ENCODE assay signal across 27 mouse cellular contexts in the genomic region with DNA sequence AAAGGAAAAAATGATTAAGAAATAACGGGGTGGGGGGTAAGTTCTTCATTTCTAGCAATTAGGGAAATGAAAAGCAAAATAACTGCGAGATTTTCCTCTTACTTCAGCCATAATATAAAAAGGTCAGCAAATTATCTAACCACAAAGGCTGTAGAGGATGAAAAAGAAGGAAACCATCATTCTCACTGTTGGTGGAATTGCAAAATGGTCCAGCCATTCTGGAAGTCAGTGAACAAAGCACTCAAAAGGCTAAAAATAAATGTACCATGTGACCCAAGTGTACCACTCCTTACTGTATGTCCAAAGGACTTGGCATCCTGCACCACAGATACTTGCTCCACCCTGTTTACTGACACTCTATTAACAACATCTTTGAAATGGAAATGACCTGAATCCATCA. TPM values are rescaled to one million over a fixed set of nuclear protein-coding genes. Genes with fewer than 3 reads are reported as not detected.
DNase-seq lines count a peak whose midpoint lies in the region; ATAC-seq and TF ChIP-seq lines count a peak whose summit lies in the region.
"Had no signal": no experiment of that assay in that cellular context is flagged by ENCODE, and none has a peak within 500 bp of the region (broad histone marks: within the 10 kb centered on the region; RNA-seq: fewer than 3 reads in every experiment).

No protein-coding gene starts in this region.

- H3K9ac ChIP-seq in liver, adult 2 months (ENCODE audit: low read depth, low read length): no peak overlapping the region
- no peak overlapping the region for H3K9ac ChIP-seq in liver, postnatal 0 days (replicated peaks)
- H3K9ac ChIP-seq: embryonic facial prominence, embryonic 13.5 days; embryonic facial prominence, embryonic 15.5 days; forebrain, embryonic 12.5 days had no signal

- H3K27ac ChIP-seq in liver, adult 2 months (replicated peaks; ENCODE audit: insufficient read depth, low read depth, low read length): no peak overlapping the region
- H3K27ac ChIP-seq in liver, postnatal 0 days (ENCODE audit: low read depth): no peak overlapping the region
- H3K27ac ChIP-seq: embryonic facial prominence, embryonic 13.5 days; embryonic facial prominence, embryonic 15.5 days; forebrain, embryonic 10.5 days; forebrain, embryonic 12.5 days had no signal

- H3K4me2 ChIP-seq in liver, postnatal 0 days (ENCODE audit: low read depth, low read length): no peak overlapping the region
- H3K4me2 ChIP-seq: embryonic facial prominence, embryonic 13.5 days; embryonic facial prominence, embryonic 15.5 days; forebrain, embryonic 12.5 days had no signal

- no peak for TF ChIP-seq CTCF in liver, adult 2 months (IDR thresholded peaks at IDR 0.05; ENCODE audit: low read depth, low read length)
- TF ChIP-seq CTCF in liver, postnatal 0 days (IDR thresholded peaks at IDR 0.05; ENCODE audit: low read depth): no peak

- peak; percentile 40 for DNase-seq in liver, adult 2 months (ENCODE audit: extremely low read depth, low read depth, low spot score)
- no peak for DNase-seq in liver, postnatal 0 days
- DNase-seq in layer of hippocampus, adult 18-20 months (ENCODE audit: low spot score in 2 of 2): no peak
- DNase-seq in gastrocnemius, postnatal 10 days: no peak
- DNase-seq: adrenal gland, adult 8-10 months; adrenal gland, postnatal 25 days; B cell, adult 2 months; cerebellum, adult 11-12 months; cerebellum, adult 2 months; cerebellum, adult 9-10 months; cerebellum, postnatal 10 days; cerebellum, postnatal 25 days; embryo, embryonic 11 days had no signal

- H3K4me1 ChIP-seq in liver, adult 2 months (ENCODE audit: control insufficient read depth, insufficient read depth, low read length): peaks cover 2% of the 10 kb centered on the region
- H3K4me1 ChIP-seq in liver, postnatal 0 days (ENCODE audit: insufficient read depth): no peaks in the 10 kb centered on the region
- H3K4me1 ChIP-seq: embryonic facial prominence, embryonic 13.5 days; embryonic facial prominence, embryonic 15.5 days; forebrain, embryonic 10.5 days; forebrain, embryonic 12.5 days had no signal

- no peak for TF ChIP-seq EP300 in liver, postnatal 0 days (IDR thresholded peaks at IDR 0.05; ENCODE audit: low read depth)

- no peaks in the 10 kb centered on the region for H3K9me3 ChIP-seq in liver, postnatal 0 days (ENCODE audit: low read length)
- H3K9me3 ChIP-seq: embryonic facial prominence, embryonic 13.5 days; embryonic facial prominence, embryonic 15.5 days; forebrain, embryonic 10.5 days; forebrain, embryonic 12.5 days had no signal

- no peaks in the 10 kb centered on the region for H3K27me3 ChIP-seq in liver, adult 2 months (ENCODE audit: control insufficient read depth, insufficient read depth, low read length)
- no peaks in the 10 kb centered on the region for H3K27me3 ChIP-seq in liver, postnatal 0 days (ENCODE audit: insufficient read depth, low read length)
- H3K27me3 ChIP-seq: CH12.LX; embryonic facial prominence, embryonic 13.5 days; embryonic facial prominence, embryonic 15.5 days; forebrain, embryonic 12.5 days had no signal

- WGBS in liver, adult 2 months: 58% methylated on average over 2 of the region's 2 CpGs
- WGBS in liver, postnatal 0 days (ENCODE audit: insufficient replicate concordance): 50% methylated on average over 2 of the region's 2 CpGs

- H3K36me3 ChIP-seq in liver, adult 2 months (ENCODE audit: control insufficient read depth, insufficient read depth, low read length): no peaks in the 10 kb centered on the region
- H3K36me3 ChIP-seq in liver, postnatal 0 days (replicated peaks; ENCODE audit: insufficient read depth, low read length): no peaks in the 10 kb centered on the region
- H3K36me3 ChIP-seq: embryonic facial prominence, embryonic 13.5 days; embryonic facial prominence, embryonic 15.5 days; forebrain, embryonic 10.5 days; forebrain, embryonic 12.5 days; G1E had no signal

- H3K4me3 ChIP-seq in liver, adult 2 months (ENCODE audit: insufficient read depth, low read depth, low read length): no peak overlapping the region
- no peak overlapping the region for H3K4me3 ChIP-seq in liver, postnatal 0 days (ENCODE audit: low read depth, low read length)
- H3K4me3 ChIP-seq: embryonic facial prominence, embryonic 13.5 days; embryonic facial prominence, embryonic 15.5 days; erythroblast, embryonic 14.5 days; forebrain, embryonic 10.5 days; forebrain, embryonic 12.5 days had no signal

- ATAC-seq in liver, postnatal 0 days: no peak
- peak; percentile 80 for ATAC-seq in granulocyte monocyte progenitor cell, adult 5-6 weeks (replicated peaks; ENCODE audit: poor library complexity, severe bottlenecking)
- peak; percentile 75 for ATAC-seq in megakaryocyte progenitor cell, adult 5-6 weeks (replicated peaks; ENCODE audit: poor library complexity)
- ATAC-seq: activated CD4-positive, CD25-positive, alpha-beta regulatory T cell, adult 4 months; CD4-positive, CD25-positive, alpha-beta regulatory T cell, adult 4 months; forebrain, embryonic 14.5 days; forebrain, embryonic 16.5 days; Patski had no signal

- no peaks in the 10 kb centered on the region for H3K79me2 ChIP-seq in liver, adult 2 months (ENCODE audit: control insufficient read depth, insufficient read depth, low read length)

- no peak for TF ChIP-seq POLR2A in liver, adult 2 months (IDR thresholded peaks at IDR 0.05; ENCODE audit: extremely low read depth, insufficient read depth, low read length)

RNA-seq across cellular contexts. Expression of a gene that starts 59.2 kb away (rescaled TPM):
- total RNA-seq in liver, adult 2 months (2014; rRNA removed): 3.0 and 4.8 TPM in 2 replicates
- polyA plus RNA-seq in liver, adult 2 months (2012; rRNA removed): 8.1 and 8.8 TPM in 2 replicates
- 3.0 and 3.6 TPM in 2 replicates for polyA plus RNA-seq in liver, postnatal 0 days (2015; fragmentation: Nextera tagmentation; extraction: Ambion mirVana)
- 8.0 and 9.3 TPM in 2 replicates for total RNA-seq in granulocyte monocyte progenitor cell, adult 5-6 weeks (2014; fragmentation: Nextera tagmentation)
- 5.0 and 8.7 TPM in 2 replicates for total RNA-seq in granulocyte monocyte progenitor cell, adult 5-6 weeks (2017)
- 5.7 and 8.4 TPM in 2 replicates for total RNA-seq in megakaryocyte progenitor cell, adult 5-6 weeks (2015)
- 5.3 and 9.4 TPM in 2 replicates for total RNA-seq in megakaryocyte progenitor cell, adult 5-6 weeks (2017)
- total RNA-seq in layer of hippocampus, adult 18-20 months (2021): 100 to 1,000 TPM; 207 to 219 TPM
- 10 to 100 TPM; 12.5 to 13.3 TPM for total RNA-seq in gastrocnemius, postnatal 10 days (2021)
- polyA plus RNA-seq: erythroblast, embryonic 14.5 days; G1E had no signal

Comparison
In these comparisons a context has a peak if more than half of its experiments do, and no peak if none do; other contexts are left out.
1. RNA of a gene that starts 59.2 kb away (total RNA-seq): 207 to 219 TPM in layer of hippocampus, adult 18-20 months; 12.5 to 13.3 TPM in gastrocnemius, postnatal 10 days, 5.0 to 9.3 TPM in granulocyte monocyte progenitor cell, adult 5-6 weeks, 5.3 to 9.4 TPM in megakaryocyte progenitor cell, adult 5-6 weeks and 3.0 to 4.8 TPM in liver, adult 2 months; every median in the first group is over 10 times any median in the second.